Mouse (Mus musculus) kidney, adult 11 months (tissue): ENCODE measurements at regions not wholly inside any gene's neighbourhood (a gene's known extent, or its start where the extent isn't known, plus 50 kb on each side); places are given as distances from the start of the nearest gene placed in this dataset.
A peak's percentile ranks its signal among the peaks of the same experiment; 100 is the strongest.

Source experiments
- DNase-seq: peaks from one replicate; pipeline ENCODE4 v3.0.0; 2022

GRCm38 (mm10) chr9:14187753-14188152 lies 87.1 kb upstream of the Sesn3 start:
- DNase-seq, result no peak

GRCm38 (mm10) chr9:14188504-14188903 lies 86.4 kb upstream of the Sesn3 start:
- DNase-seq, result no peak

- no peak for DNase-seq
Observed at GRCm38 (mm10) chr9:14190660-14191059, 84.2 kb upstream of the Sesn3 start.

- DNase-seq, result no peak
Observed at GRCm38 (mm10) chr9:14194748-14195147, 80.1 kb upstream of the Sesn3 start.

GRCm38 (mm10) chr9:14199116-14199515 lies 75.8 kb upstream of the Sesn3 start:
- no peak for DNase-seq

- DNase-seq, result no peak
Observed at GRCm38 (mm10) chr9:14199983-14200700, 74.7 kb upstream of the Sesn3 start.

GRCm38 (mm10) chr9:14200852-14201251 lies 74.0 kb upstream of the Sesn3 start:
- no peak for DNase-seq

- peak; percentile 61 for DNase-seq
Observed at GRCm38 (mm10) chr9:14202551-14203306, 72.1 kb upstream of the Sesn3 start.

GRCm38 (mm10) chr9:14203307-14203695 lies 71.6 kb upstream of the Sesn3 start:
- DNase-seq, result no peak

- DNase-seq, result peak; percentile 60
Observed at GRCm38 (mm10) chr9:14203768-14204416, 71.0 kb upstream of the Sesn3 start.

GRCm38 (mm10) chr9:14204817-14205216 lies 70.0 kb upstream of the Sesn3 start:
- DNase-seq, result no peak

- DNase-seq, result no peak
Observed at GRCm38 (mm10) chr9:14206838-14207560, 67.9 kb upstream of the Sesn3 start.

GRCm38 (mm10) chr9:14207561-14207936 lies 67.3 kb upstream of the Sesn3 start:
- DNase-seq, result peak; percentile 63

GRCm38 (mm10) chr9:14213283-14213682 lies 61.6 kb upstream of the Sesn3 start:
- no peak for DNase-seq

- peak; percentile 72 for DNase-seq
Observed at GRCm38 (mm10) chr9:14215171-14215782, 59.6 kb upstream of the Sesn3 start.

- no peak for DNase-seq
Observed at GRCm38 (mm10) chr9:14215961-14216360, 58.9 kb upstream of the Sesn3 start.

- DNase-seq, result no peak
Observed at GRCm38 (mm10) chr9:14222936-14223335, 51.9 kb upstream of the Sesn3 start.
